Mouse (Mus musculus) forelimb bud, embryonic 11.5 days (tissue): ENCODE data around the gene Scn4a.

Experiments used
- DNase-seq: peaks from one replicate; pipeline ENCODE4 v3.0.0-alpha.2; 2012; ENCODE audit warnings: low read depth, low spot score

Scn4a gene

GRCm38 (mm10) chr11:106272644-106273310 is 80.3 kb downstream of the Scn4a start, which contains the start of gene Smarcd2:
Gene Smarcd2 (minus strand): TSS chr11:106272972.
- peak; percentile 98 for DNase-seq

DNA sequence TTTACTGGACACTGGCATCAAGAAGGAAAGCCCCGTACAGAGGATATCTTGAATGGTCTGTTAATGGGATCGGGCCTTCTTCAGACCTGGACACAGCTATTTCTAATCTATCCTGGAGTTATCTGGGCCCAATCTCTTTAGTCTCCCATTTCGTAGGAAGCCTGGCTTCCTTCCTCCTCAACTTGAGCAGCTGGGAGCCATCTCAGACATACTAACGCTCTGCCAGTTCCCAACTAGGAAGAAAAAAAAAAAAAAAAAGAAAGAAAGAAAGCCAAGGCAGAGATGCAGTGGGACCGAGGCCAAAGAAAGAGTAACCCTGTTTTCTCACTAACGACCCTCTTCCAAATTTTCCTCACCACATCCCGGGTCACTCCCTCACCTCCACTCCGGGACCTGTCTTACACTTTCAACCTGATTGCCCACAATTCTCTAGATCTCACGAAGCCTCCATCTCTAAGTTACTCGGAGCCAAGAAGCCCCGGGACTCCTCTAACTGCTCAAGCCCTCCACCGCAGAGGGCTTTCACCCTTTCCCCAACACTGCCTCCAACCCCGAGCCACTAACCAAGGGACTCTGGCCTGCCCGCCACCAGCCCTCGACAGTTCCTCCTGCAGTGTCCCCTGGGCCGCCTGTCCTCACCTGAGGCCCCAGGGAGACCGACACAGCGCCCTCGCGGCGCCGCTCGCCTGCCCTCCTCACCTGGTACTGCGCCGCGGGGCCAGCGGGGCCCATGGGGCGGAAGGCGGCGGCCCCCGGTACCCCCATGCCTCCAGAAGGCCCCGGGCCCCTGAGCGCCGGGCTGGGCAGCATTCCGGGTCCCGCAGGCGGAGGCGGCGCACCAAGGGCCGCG is 81.1 kb downstream of the Scn4a start:
- no peak for DNase-seq

GRCm38 (mm10) chr11:106271131-106271793 is 81.8 kb downstream of the Scn4a start:
- DNase-seq, result no peak

DNA sequence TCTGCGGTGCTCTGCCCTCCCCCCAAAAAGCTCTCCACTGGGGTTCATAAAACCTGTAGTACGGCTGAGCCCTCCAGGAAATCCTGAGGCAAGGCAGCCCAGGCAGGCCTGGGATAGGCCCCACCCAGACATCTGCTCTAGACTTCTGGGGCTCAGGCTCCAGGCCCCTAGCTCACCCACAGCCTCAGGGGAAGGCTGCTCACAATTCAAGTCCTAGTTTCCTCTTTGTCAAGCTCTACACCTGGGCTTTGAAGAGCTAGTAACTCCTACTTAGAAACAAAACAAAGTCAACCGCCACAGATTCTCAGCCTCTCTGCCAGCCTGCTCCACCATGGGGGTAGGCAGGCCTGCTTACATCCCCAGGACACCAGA is 84.0 kb downstream of the Scn4a start:
- DNase-seq, result peak; percentile 59
